In genomic region chr2:167622965-167623364, GRCm38 (mm10) we compare ENCODE assay signal across 15 mouse cellular contexts. TPM values are rescaled to one million over a fixed set of nuclear protein-coding genes. Genes with fewer than 3 reads are reported as not detected.
DNase-seq lines count a peak whose midpoint lies in the region; ATAC-seq and TF ChIP-seq lines count a peak whose summit lies in the region.
"Had no signal": no experiment of that assay in that cellular context is flagged by ENCODE, and none has a peak within 500 bp of the region (broad histone marks: within the 10 kb centered on the region; RNA-seq: fewer than 3 reads in every experiment).

No protein-coding gene starts in this region.

- H3K27ac ChIP-seq in kidney, embryonic 16.5 days (ENCODE audit: low read length) = no peak overlapping the region
- no peak overlapping the region for H3K27ac ChIP-seq in kidney, adult 2 months (ENCODE audit: insufficient read depth, low read depth, low read length)
- no peak overlapping the region for H3K27ac ChIP-seq in hindbrain, postnatal 0 days
- H3K27ac ChIP-seq: forebrain, embryonic 10.5 days had no signal

- TF ChIP-seq POLR2A in kidney, adult 2 months (IDR thresholded peaks at IDR 0.05; ENCODE audit: low read depth, low read length) = no peak

- H3K4me2 ChIP-seq in kidney, embryonic 16.5 days (replicated peaks; ENCODE audit: low read depth, low read length) = no peak overlapping the region
- H3K4me2 ChIP-seq in hindbrain, postnatal 0 days (ENCODE audit: low read depth, low read length) = no peak overlapping the region

- H3K4me1 ChIP-seq in kidney, embryonic 16.5 days (ENCODE audit: insufficient read depth, low read length) = peaks cover 21% of the 10 kb centered on the region
- H3K4me1 ChIP-seq in kidney, adult 2 months (ENCODE audit: control insufficient read depth, insufficient read depth, low read length) = peaks cover 13% of the 10 kb centered on the region
- H3K4me1 ChIP-seq in hindbrain, postnatal 0 days (ENCODE audit: insufficient read depth, low read length) = no peaks in the 10 kb centered on the region

- H3K9ac ChIP-seq in kidney, embryonic 16.5 days (replicated peaks; ENCODE audit: low read length) = 0 out of 2 replicates have a peak overlapping the region, but pooled peaks have one; percentile 1
- H3K9ac ChIP-seq in hindbrain, postnatal 0 days (replicated peaks; ENCODE audit: low read length) = no peak overlapping the region

- no peaks in the 10 kb centered on the region for H3K27me3 ChIP-seq in kidney, embryonic 16.5 days (ENCODE audit: insufficient read depth, low read length)
- H3K27me3 ChIP-seq in kidney, adult 2 months (replicated peaks; ENCODE audit: control insufficient read depth, insufficient read depth, low read length) = no peaks in the 10 kb centered on the region
- no peaks in the 10 kb centered on the region for H3K27me3 ChIP-seq in hindbrain, postnatal 0 days (ENCODE audit: insufficient read depth, low read length)

- no peak for DNase-seq in kidney, adult 2 months
- peak; percentile 24 for DNase-seq in CD4-positive helper T cell, adult 2 months (ENCODE audit: low read depth, low spot score)
- DNase-seq in induced T-regulatory cell, adult 2 months (ENCODE audit: low read depth) = peak; percentile 54
- peak; percentile 41 to 57 for DNase-seq in natural killer cell, adult 2 months (ENCODE audit: low spot score in 2 of 2)
- DNase-seq in adrenal gland, postnatal 14 days = no peak
- no peak for DNase-seq in hindbrain, postnatal 0 days (ENCODE audit: low spot score)
- DNase-seq: right cerebral cortex, postnatal 14 days; thymus, adult 18-20 months had no signal

- 0 out of 2 replicates have a peak, but pooled peaks cover 5% of the 10 kb centered on the region for H3K36me3 ChIP-seq in kidney, embryonic 16.5 days (ENCODE audit: insufficient read depth, low read length)
- no peaks in the 10 kb centered on the region for H3K36me3 ChIP-seq in kidney, adult 2 months (ENCODE audit: control insufficient read depth, insufficient read depth, low read length)
- no peaks in the 10 kb centered on the region for H3K36me3 ChIP-seq in hindbrain, postnatal 0 days (ENCODE audit: insufficient read depth, low read length)

- ATAC-seq in kidney, embryonic 16.5 days (ENCODE audit: low FRiP score, low TSS enrichment) = no peak
- no peak for ATAC-seq in hindbrain, postnatal 0 days
- ATAC-seq: midbrain, embryonic 16.5 days had no signal

- no peak overlapping the region for H3K4me3 ChIP-seq in kidney, embryonic 16.5 days (ENCODE audit: low read length)
- H3K4me3 ChIP-seq in kidney, adult 2 months (ENCODE audit: insufficient read depth, low read depth, low read length) = no peak overlapping the region
- H3K4me3 ChIP-seq in hindbrain, postnatal 0 days (ENCODE audit: low read length) = no peak overlapping the region
- H3K4me3 ChIP-seq: forebrain, embryonic 10.5 days had no signal

- no peaks in the 10 kb centered on the region for H3K9me3 ChIP-seq in kidney, embryonic 16.5 days (ENCODE audit: low read length)
- H3K9me3 ChIP-seq in hindbrain, postnatal 0 days (ENCODE audit: low read length) = no peaks in the 10 kb centered on the region
- H3K9me3 ChIP-seq: forebrain, embryonic 10.5 days had no signal

- TF ChIP-seq CTCF in kidney, adult 2 months (conservative IDR thresholded peaks at IDR 0.05; ENCODE audit: insufficient read depth, insufficient read length, low read depth, low read length) = no peak
- no peak for TF ChIP-seq CTCF in hindbrain, postnatal 0 days (IDR thresholded peaks at IDR 0.05; ENCODE audit: low read depth)

- WGBS in kidney, embryonic 16.5 days = 58% methylated on average over 5 of the region's 5 CpGs
- 29% methylated on average over 5 of the region's 5 CpGs for WGBS in kidney, adult 2 months
- WGBS in hindbrain, postnatal 0 days = 83% methylated on average over 5 of the region's 5 CpGs

RNA-seq across cellular contexts. Expression of gene Ube2v1, which starts 8.9 kb away (rescaled TPM):
- polyA plus RNA-seq in kidney, embryonic 16.5 days (2015; fragmentation: Nextera tagmentation; extraction: Ambion mirVana) = 319 and 338 TPM in 2 replicates
- polyA plus RNA-seq in kidney, adult 2 months (2012; rRNA removed) = 108 and 114 TPM in 2 replicates
- total RNA-seq in adrenal gland, postnatal 14 days (2021) = 172 and 174 TPM in 2 replicates
- 209 and 247 TPM in 2 replicates for total RNA-seq in hindbrain, postnatal 0 days (2014; rRNA removed)
- 380 and 384 TPM in 2 replicates for polyA plus RNA-seq in hindbrain, postnatal 0 days (2015; fragmentation: Nextera tagmentation; extraction: Ambion mirVana)

RNA-seq across cellular contexts. Expression of gene Gm20431, which starts 38.3 kb away (rescaled TPM):
- polyA plus RNA-seq in kidney, embryonic 16.5 days (2015; fragmentation: Nextera tagmentation; extraction: Ambion mirVana) = 1.3 and 6.1 TPM in 2 replicates
- 30.7 and 31.8 TPM in 2 replicates for polyA plus RNA-seq in kidney, adult 2 months (2012; rRNA removed)
- 19.2 and 23.8 TPM in 2 replicates for total RNA-seq in adrenal gland, postnatal 14 days (2021)
- total RNA-seq in hindbrain, postnatal 0 days (2014; rRNA removed) = 7.5 and 10.7 TPM in 2 replicates
- 7.2 and 9.8 TPM in 2 replicates for polyA plus RNA-seq in hindbrain, postnatal 0 days (2015; fragmentation: Nextera tagmentation; extraction: Ambion mirVana)
- total RNA-seq: common myeloid progenitor, adult 5-6 weeks; megakaryocyte progenitor cell, adult 5-6 weeks had no signal
- polyA plus RNA-seq: neural tube, embryonic 11.5 days; urinary bladder, adult 2 months had no signal

Comparison
In these comparisons a context has a peak if more than half of its experiments do, and no peak if none do; other contexts are left out.
1. DNase-seq: peak in CD4-positive helper T cell, adult 2 months (single experiment), induced T-regulatory cell, adult 2 months (single experiment) and natural killer cell, adult 2 months (2 of 2); none in kidney, adult 2 months (single experiment), adrenal gland, postnatal 14 days (single experiment) and hindbrain, postnatal 0 days (single experiment).